Mouse (Mus musculus): ENCODE measurements at regions not wholly inside any gene's neighbourhood (a gene's known extent, or its start where the extent isn't known, plus 50 kb on each side); places are given as distances from the start of the nearest gene placed in this dataset.

- TF ChIP-seq POLR2A (IDR thresholded peaks at IDR 0.05; ENCODE audit: insufficient read depth, low read depth, low read length), result no peak
- no peak for TF ChIP-seq EP300 (IDR thresholded peaks at IDR 0.05; ENCODE audit: insufficient read depth, low read depth, low read length)
- TF ChIP-seq CTCF (IDR thresholded peaks at IDR 0.05), result no peak
- no peaks in the 10 kb centered on the region for H3K27me3 ChIP-seq (ENCODE audit: control insufficient read depth, insufficient read depth, low read length)
- 53% methylated on average over 3 of the region's 3 CpGs for WGBS
- no peak overlapping the region for H3K4me3 ChIP-seq
- intact Hi-C loops (cut with DNase I), result no loop called here
- H3K4me1 ChIP-seq (ENCODE audit: control insufficient read depth, insufficient read depth, low read length), result peaks cover 2% of the 10 kb centered on the region
- H3K27ac ChIP-seq, result peak overlapping the region; percentile 29
- no peaks in the 10 kb centered on the region for H3K79me2 ChIP-seq (replicated peaks; ENCODE audit: control insufficient read depth, insufficient read depth, low read length)
- H3K9ac ChIP-seq (ENCODE audit: low read depth, low read length), result no peak overlapping the region
- DNase-seq, result no peak
- peaks cover 8% of the 10 kb centered on the region for H3K36me3 ChIP-seq (ENCODE audit: control insufficient read depth, insufficient read depth, low read length)
These were observed 137.4 kb upstream of the Nampt start for GRCm38 (mm10) chr12:32681910-32682309.

- Histone ChIP-seq H3K4me3 (no peak overlapping the region), H3K27ac (no peak overlapping the region), H3K79me2 (replicated peaks; ENCODE audit: control insufficient read depth, insufficient read depth, low read length) (no peaks in the 10 kb centered on the region), H3K36me3 (ENCODE audit: control insufficient read depth, insufficient read depth, low read length) (peaks cover 5% of the 10 kb centered on the region), H3K4me1 (ENCODE audit: control insufficient read depth, insufficient read depth, low read length) (peaks cover 2% of the 10 kb centered on the region), H3K27me3 (ENCODE audit: control insufficient read depth, insufficient read depth, low read length) (no peaks in the 10 kb centered on the region), H3K9ac (ENCODE audit: low read depth, low read length) (no peak overlapping the region)
- TF ChIP-seq POLR2A (IDR thresholded peaks at IDR 0.05; ENCODE audit: insufficient read depth, low read depth, low read length) (no peak), CTCF (IDR thresholded peaks at IDR 0.05) (no peak), EP300 (IDR thresholded peaks at IDR 0.05; ENCODE audit: insufficient read depth, low read depth, low read length) (no peak)
- intact Hi-C loops (cut with DNase I), result no loop called here
- DNase-seq, result no peak
- 83% methylated on average over 2 of the region's 2 CpGs for WGBS
These were observed 136.0 kb upstream of the Nampt start for GRCm38 (mm10) chr12:32683375-32683774.

- DNase-seq, result no peak
- 86% methylated on average over 7 of the region's 7 CpGs for WGBS
- no peak overlapping the region for H3K9ac ChIP-seq (ENCODE audit: low read depth, low read length)
- H3K4me1 ChIP-seq (ENCODE audit: control insufficient read depth, insufficient read depth, low read length), result no peaks in the 10 kb centered on the region; the same call in 1 of the 2 replicates
- H3K4me3 ChIP-seq, result no peak overlapping the region
- TF ChIP-seq POLR2A (IDR thresholded peaks at IDR 0.05; ENCODE audit: insufficient read depth, low read depth, low read length) (no peak), EP300 (IDR thresholded peaks at IDR 0.05; ENCODE audit: insufficient read depth, low read depth, low read length) (no peak), CTCF (IDR thresholded peaks at IDR 0.05) (no peak)
- intact Hi-C loops (cut with DNase I), result no loop called here
- no peak overlapping the region for H3K27ac ChIP-seq
- no peaks in the 10 kb centered on the region for H3K27me3 ChIP-seq (ENCODE audit: control insufficient read depth, insufficient read depth, low read length)
- no peaks in the 10 kb centered on the region for H3K36me3 ChIP-seq (ENCODE audit: control insufficient read depth, insufficient read depth, low read length)
- H3K79me2 ChIP-seq (replicated peaks; ENCODE audit: control insufficient read depth, insufficient read depth, low read length), result no peaks in the 10 kb centered on the region
These were observed 133.5 kb upstream of the Nampt start for GRCm38 (mm10) chr12:32685788-32686385.

- no peak overlapping the region for H3K9ac ChIP-seq (ENCODE audit: low read depth, low read length)
- H3K4me3 ChIP-seq, result no peak overlapping the region
- no peaks in the 10 kb centered on the region for H3K27me3 ChIP-seq (ENCODE audit: control insufficient read depth, insufficient read depth, low read length)
- DNase-seq, result no peak
- H3K36me3 ChIP-seq (ENCODE audit: control insufficient read depth, insufficient read depth, low read length), result no peaks in the 10 kb centered on the region
- no peak overlapping the region for H3K27ac ChIP-seq
- no peak for TF ChIP-seq CTCF (IDR thresholded peaks at IDR 0.05)
- TF ChIP-seq EP300 (IDR thresholded peaks at IDR 0.05; ENCODE audit: insufficient read depth, low read depth, low read length), result no peak
- TF ChIP-seq POLR2A (IDR thresholded peaks at IDR 0.05; ENCODE audit: insufficient read depth, low read depth, low read length), result no peak
- no peaks in the 10 kb centered on the region for H3K79me2 ChIP-seq (replicated peaks; ENCODE audit: control insufficient read depth, insufficient read depth, low read length)
- 63% methylated on average over 4 of the region's 4 CpGs for WGBS
- no peaks in the 10 kb centered on the region; the same call in 1 of the 2 replicates for H3K4me1 ChIP-seq (ENCODE audit: control insufficient read depth, insufficient read depth, low read length)
- intact Hi-C loops (cut with DNase I), result no loop called here
These were observed 130.0 kb upstream of the Nampt start for GRCm38 (mm10) chr12:32689361-32689760.

GRCm38 (mm10) chr12:32690096-32690495 is 129.2 kb upstream of the Nampt start:
- WGBS, result 94% methylated on average over 2 of the region's 2 CpGs
- Histone ChIP-seq H3K27ac (no peak overlapping the region), H3K4me1 (ENCODE audit: control insufficient read depth, insufficient read depth, low read length) (no peaks in the 10 kb centered on the region; the same call in 1 of the 2 replicates), H3K79me2 (replicated peaks; ENCODE audit: control insufficient read depth, insufficient read depth, low read length) (no peaks in the 10 kb centered on the region), H3K36me3 (ENCODE audit: control insufficient read depth, insufficient read depth, low read length) (no peaks in the 10 kb centered on the region), H3K4me3 (no peak overlapping the region), H3K9ac (ENCODE audit: low read depth, low read length) (no peak overlapping the region), H3K27me3 (ENCODE audit: control insufficient read depth, insufficient read depth, low read length) (no peaks in the 10 kb centered on the region)
- DNase-seq, result no peak
- intact Hi-C loops (cut with DNase I), result no loop called here
- TF ChIP-seq EP300 (IDR thresholded peaks at IDR 0.05; ENCODE audit: insufficient read depth, low read depth, low read length) (no peak), CTCF (IDR thresholded peaks at IDR 0.05) (no peak), POLR2A (IDR thresholded peaks at IDR 0.05; ENCODE audit: insufficient read depth, low read depth, low read length) (no peak)

- no peak overlapping the region for H3K27ac ChIP-seq
- WGBS, result 63% methylated on average over 8 of the region's 8 CpGs
- H3K79me2 ChIP-seq (replicated peaks; ENCODE audit: control insufficient read depth, insufficient read depth, low read length), result no peaks in the 10 kb centered on the region
- no peaks in the 10 kb centered on the region for H3K27me3 ChIP-seq (ENCODE audit: control insufficient read depth, insufficient read depth, low read length)
- no peaks in the 10 kb centered on the region; the same call in 1 of the 2 replicates for H3K4me1 ChIP-seq (ENCODE audit: control insufficient read depth, insufficient read depth, low read length)
- H3K36me3 ChIP-seq (ENCODE audit: control insufficient read depth, insufficient read depth, low read length), result no peaks in the 10 kb centered on the region
- intact Hi-C loops (cut with DNase I), result no loop called here
- no peak for DNase-seq
- TF ChIP-seq CTCF (IDR thresholded peaks at IDR 0.05), result no peak
- no peak for TF ChIP-seq POLR2A (IDR thresholded peaks at IDR 0.05; ENCODE audit: insufficient read depth, low read depth, low read length)
- no peak for TF ChIP-seq EP300 (IDR thresholded peaks at IDR 0.05; ENCODE audit: insufficient read depth, low read depth, low read length)
- H3K4me3 ChIP-seq, result no peak overlapping the region
- H3K9ac ChIP-seq (ENCODE audit: low read depth, low read length), result no peak overlapping the region
These were observed 127.1 kb upstream of the Nampt start for GRCm38 (mm10) chr12:32692081-32692819.

Measured in heart, adult 2 months (tissue).